Mouse (Mus musculus) neutrophil, adult 83 days (primary cell): Measurements from ENCODE around the gene Gosr2. TPM values are rescaled to one million over a fixed set of nuclear protein-coding genes. Genes with fewer than 3 reads are reported as not detected.

Experiments used
- total RNA-seq, 2 experiments: library from RNA; stranded (reverse); gene quantifications; one replicate each; pipeline ENCODE4 v1.2.4; 2023

The Gosr2 gene
- 10 to 100 TPM; 46.0 to 46.8 TPM for total RNA-seq

GRCm38 (mm10) chr11:103697565-103698176 lies at the start of gene Gosr2:
Gene Gosr2, minus strand, starts transcription at chr11:103697898.

GRCm38 (mm10) chr11:103649301-103649982 lies 48.3 kb downstream of the Gosr2 start, which contains the start of gene Rprml:
Gene Rprml, plus strand, starts transcription at chr11:103649570.

GRCm38 (mm10) chr11:103638790-103639189 lies 58.9 kb downstream of the Gosr2 start, which contains the start of gene Lyzl6:
Gene Lyzl6, minus strand, starts transcription at chr11:103638890.

Other genes starting within 250 kb of the Gosr2 start
- not detected for gene Lrrc37a, start 193.3 kb downstream of the Gosr2 start, total RNA-seq
- not detected for gene Gm884, start 76.8 kb downstream of the Gosr2 start, total RNA-seq
- gene Lyzl6, start 59.0 kb downstream of the Gosr2 start, total RNA-seq: not detected
- gene Rprml, start 48.3 kb downstream of the Gosr2 start, total RNA-seq: not detected
- not detected for gene Wnt9b, start 51.9 kb upstream of the Gosr2 start, total RNA-seq
- gene Wnt3, start 76.3 kb upstream of the Gosr2 start, total RNA-seq: not detected